12 mouse cellular contexts compared by ENCODE assay signal in the genomic region with DNA sequence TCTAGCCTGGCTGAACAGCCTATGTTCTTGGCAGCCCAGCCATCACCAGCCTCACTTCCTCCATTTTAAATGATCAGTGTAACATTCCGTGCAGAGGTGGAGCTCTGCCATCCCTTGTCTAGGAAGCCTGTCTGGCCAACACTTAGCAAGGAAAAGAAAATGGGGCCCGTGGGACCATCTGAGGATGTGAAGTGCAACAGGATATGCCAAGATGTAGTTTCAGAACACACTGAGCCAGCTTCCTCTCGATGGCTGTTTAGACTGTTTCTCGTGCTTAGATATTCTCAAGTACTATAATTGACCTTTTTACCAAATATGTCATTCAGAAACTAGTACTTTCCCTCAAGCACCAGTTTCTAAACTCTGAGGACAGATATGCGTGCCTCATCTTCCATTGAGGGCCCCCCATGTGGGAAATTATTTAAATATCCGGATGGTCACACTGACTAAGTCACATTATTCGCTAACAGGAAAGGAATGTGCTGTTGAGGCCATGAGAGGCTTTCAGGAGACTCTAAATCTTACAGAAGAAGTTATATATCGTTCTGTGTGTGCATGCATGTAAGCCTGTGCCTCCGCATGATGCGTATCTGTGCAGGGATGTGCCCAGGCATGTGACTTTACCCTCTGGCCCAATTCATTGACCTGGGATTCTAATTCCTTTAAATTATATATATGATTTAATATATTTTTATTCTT. TPM values are rescaled to one million over a fixed set of nuclear protein-coding genes. Genes with fewer than 3 reads are reported as not detected.
A peak's percentile ranks its signal among the peaks of the same experiment; 100 is the strongest.
DNase-seq lines count a peak whose midpoint lies in the region; ATAC-seq and TF ChIP-seq lines count a peak whose summit lies in the region.
"Had no signal": no experiment of that assay in that cellular context is flagged by ENCODE, and none has a peak within 500 bp of the region (broad histone marks: within the 10 kb centered on the region; RNA-seq: fewer than 3 reads in every experiment).

No protein-coding gene starts in this region.

- in situ Hi-C loops in CH12.LX (cut with MboI; ENCODE audit: low pct_ligation_motif_present, low pct_unique_long_range_greater_than_20kb, low sequenced_read_pairs), result no loop called here

- H3K79me2 ChIP-seq in CH12.LX (replicated peaks; ENCODE audit: control insufficient read depth, extremely low read depth, insufficient read depth, poor library complexity, severe bottlenecking), result no peaks in the 10 kb centered on the region

- TF ChIP-seq CTCF in CH12.LX (conservative IDR thresholded peaks at IDR 0.05 in 1 of 2, IDR thresholded peaks at IDR 0.05 in 1 of 2; ENCODE audit: low read depth in 2 of 2, low read length in 2 of 2), result no peak

- no peak overlapping the region for H3K4me3 ChIP-seq in CH12.LX (replicated peaks in 1 of 3; ENCODE audit: low read depth in 2 of 3, low read length in 2 of 3, poor library complexity in 1 of 3)
- H3K4me3 ChIP-seq: hindbrain, embryonic 15.5 days; neural tube, embryonic 12.5 days had no signal

- H3K27me3 ChIP-seq in CH12.LX (replicated peaks), result no peaks in the 10 kb centered on the region
- H3K27me3 ChIP-seq: hindbrain, embryonic 15.5 days; neural tube, embryonic 12.5 days; Patski had no signal

- peak; percentile 68 for TF ChIP-seq EP300 in CH12.LX (IDR thresholded peaks at IDR 0.05; ENCODE audit: low read length)

- dilution Hi-C loops in CH12.LX (cut with MboI; ENCODE audit: extremely low pct_ligation_motif_present, extremely low pct_unique_long_range_greater_than_20kb, low sequenced_read_pairs), result no loop called here

- H3K27ac ChIP-seq in CH12.LX (ENCODE audit: insufficient read depth, low read depth), result peak overlapping the region; percentile 21; the same call in 1 of the 2 replicates
- H3K27ac ChIP-seq: hindbrain, embryonic 15.5 days; neural tube, embryonic 12.5 days had no signal

- H3K36me3 ChIP-seq in CH12.LX (replicated peaks in 1 of 2; ENCODE audit: control insufficient read depth in 1 of 2, insufficient read depth in 1 of 2, low read length in 1 of 2), result no peaks in the 10 kb centered on the region
- H3K36me3 ChIP-seq: hindbrain, embryonic 15.5 days; neural tube, embryonic 12.5 days had no signal

- peak; percentile 16 for DNase-seq in kidney, postnatal 10 days
- no peak for DNase-seq in kidney, adult 8-10 months
- DNase-seq in B cell, adult 2 months, result peak; percentile 45 to 47
- DNase-seq in CH12.LX (ENCODE audit: extremely low read depth), result peak; percentile 58
- no peak for DNase-seq in frontal cortex, postnatal 36 days (ENCODE audit: low spot score in 2 of 2)
- no peak for DNase-seq in cerebellum, postnatal 36 days
- DNase-seq: cerebellum, adult 9-10 months; lung, postnatal 36 days had no signal

- TF ChIP-seq RAD21 in CH12.LX (IDR thresholded peaks at IDR 0.05; ENCODE audit: low read depth, low read length), result no peak

- H3K9ac ChIP-seq in CH12.LX (ENCODE audit: insufficient read depth, low read depth), result no peak overlapping the region
- H3K9ac ChIP-seq: hindbrain, embryonic 15.5 days; neural tube, embryonic 12.5 days had no signal

- ATAC-seq in inflammation-experienced regulatory T-cells, adult 6 months, result peak; percentile 59
- ATAC-seq: Patski had no signal

- TF ChIP-seq POLR2A in CH12.LX (IDR thresholded peaks at IDR 0.05; ENCODE audit: low read depth, low read length), result no peak

- no peaks in the 10 kb centered on the region for H3K9me3 ChIP-seq in CH12.LX (replicated peaks; ENCODE audit: low read length)
- H3K9me3 ChIP-seq: hindbrain, embryonic 15.5 days; neural tube, embryonic 12.5 days had no signal

- H3K4me2 ChIP-seq in CH12.LX (ENCODE audit: insufficient read depth, low read depth, poor library complexity, severe bottlenecking), result no peak overlapping the region
- H3K4me2 ChIP-seq: hindbrain, embryonic 15.5 days; neural tube, embryonic 12.5 days had no signal

- H3K4me1 ChIP-seq in CH12.LX (ENCODE audit: control insufficient read depth in 1 of 2, insufficient read depth in 2 of 2), result peaks cover 13 to 82% of the 10 kb centered on the region in 2 experiments
- H3K4me1 ChIP-seq: hindbrain, embryonic 15.5 days; neural tube, embryonic 12.5 days had no signal

TF ChIP-seq in CH12.LX, 34 proteins besides CTCF, POLR2A, EP300 and RAD21:
- peak; percentile 75; the same call in 1 of the 2 replicates for TF ChIP-seq MEF2A (IDR thresholded peaks at IDR 0.05; ENCODE audit: borderline replicate concordance, low read depth, low read length)
- no peak for TF ChIP-seq ZC3H11A (IDR thresholded peaks at IDR 0.05; ENCODE audit: low read depth, low read length)
- no peak for TF ChIP-seq MAFK (IDR thresholded peaks at IDR 0.05; ENCODE audit: insufficient replicate concordance, low read length)
- no peak for TF ChIP-seq NRF1 (IDR thresholded peaks at IDR 0.05; ENCODE audit: low read depth, low read length)
- no peak for TF ChIP-seq MAZ (IDR thresholded peaks at IDR 0.05; ENCODE audit: low read depth, low read length)
- no peak for TF ChIP-seq MXI1 (IDR thresholded peaks at IDR 0.05; ENCODE audit: low read depth, low read length)
- TF ChIP-seq TCF12 (IDR thresholded peaks at IDR 0.05; ENCODE audit: low read depth, low read length), result peak; percentile 46; the same call in 1 of the 2 replicates
- TF ChIP-seq MYC (IDR thresholded peaks at IDR 0.05; ENCODE audit: low read depth, low read length), result peak; percentile 16; the same call in 1 of the 2 replicates
- TF ChIP-seq ZKSCAN1 (IDR thresholded peaks at IDR 0.05; ENCODE audit: borderline replicate concordance, low read depth, low read length), result no peak
- no peak for TF ChIP-seq TBP (conservative IDR thresholded peaks at IDR 0.05; ENCODE audit: low read depth, low read length)
- peak; percentile 93 for TF ChIP-seq BHLHE40 (IDR thresholded peaks at IDR 0.05; ENCODE audit: low read depth, low read length)
- no peak for TF ChIP-seq ELF1 (IDR thresholded peaks at IDR 0.05; ENCODE audit: low read depth, low read length)
- TF ChIP-seq POLR2AphosphoS2 (IDR thresholded peaks at IDR 0.05; ENCODE audit: low read depth, low read length), result no peak
- peak; percentile 54; the same call in 1 of the 2 replicates for TF ChIP-seq MAX (IDR thresholded peaks at IDR 0.05; ENCODE audit: low read length)
- no peak for TF ChIP-seq E2F4 (IDR thresholded peaks at IDR 0.05; ENCODE audit: insufficient replicate concordance, low read depth, low read length)
- TF ChIP-seq SMC3 (IDR thresholded peaks at IDR 0.05; ENCODE audit: low read depth, low read length), result no peak
- no peak for TF ChIP-seq ZNF384 (IDR thresholded peaks at IDR 0.05; ENCODE audit: low read depth, low read length)
- TF ChIP-seq PAX5 (IDR thresholded peaks at IDR 0.05; ENCODE audit: low read length), result no peak
- TF ChIP-seq ETS1 (conservative IDR thresholded peaks at IDR 0.05; ENCODE audit: low read depth, low read length), result peak; percentile 82
- TF ChIP-seq UBTF (IDR thresholded peaks at IDR 0.05; ENCODE audit: low read depth, low read length), result no peak
- TF ChIP-seq ZMIZ1 (IDR thresholded peaks at IDR 0.05; ENCODE audit: low read depth, low read length), result no peak
- no peak for TF ChIP-seq JUND (conservative IDR thresholded peaks at IDR 0.05; ENCODE audit: low read depth, low read length)
- TF ChIP-seq HCFC1 (IDR thresholded peaks at IDR 0.05; ENCODE audit: low read depth, low read length), result no peak
- no peak for TF ChIP-seq CHD1 (IDR thresholded peaks at IDR 0.05; ENCODE audit: low read depth, low read length)
- no peak for TF ChIP-seq RCOR1 (conservative IDR thresholded peaks at IDR 0.05; ENCODE audit: low read depth, low read length)
- no peak for TF ChIP-seq JUN (IDR thresholded peaks at IDR 0.05; ENCODE audit: insufficient read depth, low read depth, low read length)
- TF ChIP-seq NELFE (IDR thresholded peaks at IDR 0.05; ENCODE audit: low read depth, low read length), result no peak
- TF ChIP-seq IRF4 (IDR thresholded peaks at IDR 0.05; ENCODE audit: low read depth, low read length), result peak; percentile 77

RNA-seq across cellular contexts. Expression of a gene that starts 11.1 kb away (rescaled TPM):
- 92.3 and 102 TPM in 2 replicates for total RNA-seq in CH12.LX (2012; rRNA removed)
- 155 and 171 TPM in 2 replicates for total RNA-seq in CH12.LX (2014; rRNA removed)
- 163 and 180 TPM in 2 replicates for polyA plus RNA-seq in CH12.LX (2012; ENCODE audit: insufficient read length, low read depth)
- 100 to 1,000 TPM; 106 to 181 (median 125) TPM for polyA plus RNA-seq in inflammation-experienced regulatory T-cells, adult 6 months (2017; shearing (Covaris generic))

RNA-seq across cellular contexts. Expression of a gene that starts 28.4 kb away (rescaled TPM):
- total RNA-seq in CH12.LX (2012; rRNA removed), result 129 and 141 TPM in 2 replicates
- total RNA-seq in CH12.LX (2014; rRNA removed), result 176 and 199 TPM in 2 replicates
- polyA plus RNA-seq in CH12.LX (2012; ENCODE audit: insufficient read length, low read depth), result 157 and 176 TPM in 2 replicates
- polyA plus RNA-seq in inflammation-experienced regulatory T-cells, adult 6 months (2017; shearing (Covaris generic)), result 10 to 100 TPM; 13.7 to 17.8 (median 14.5) TPM

Comparison
In these comparisons a context has a peak if more than half of its experiments do, and no peak if none do; other contexts are left out.
1. DNase-seq: peak in kidney, postnatal 10 days (single experiment), B cell, adult 2 months (2 of 2) and CH12.LX (single experiment); none in kidney, adult 8-10 months (0 of 2), frontal cortex, postnatal 36 days (0 of 2) and cerebellum, postnatal 36 days (0 of 2).